Mouse (Mus musculus): ENCODE data around the gene B3galnt2.

DNA sequence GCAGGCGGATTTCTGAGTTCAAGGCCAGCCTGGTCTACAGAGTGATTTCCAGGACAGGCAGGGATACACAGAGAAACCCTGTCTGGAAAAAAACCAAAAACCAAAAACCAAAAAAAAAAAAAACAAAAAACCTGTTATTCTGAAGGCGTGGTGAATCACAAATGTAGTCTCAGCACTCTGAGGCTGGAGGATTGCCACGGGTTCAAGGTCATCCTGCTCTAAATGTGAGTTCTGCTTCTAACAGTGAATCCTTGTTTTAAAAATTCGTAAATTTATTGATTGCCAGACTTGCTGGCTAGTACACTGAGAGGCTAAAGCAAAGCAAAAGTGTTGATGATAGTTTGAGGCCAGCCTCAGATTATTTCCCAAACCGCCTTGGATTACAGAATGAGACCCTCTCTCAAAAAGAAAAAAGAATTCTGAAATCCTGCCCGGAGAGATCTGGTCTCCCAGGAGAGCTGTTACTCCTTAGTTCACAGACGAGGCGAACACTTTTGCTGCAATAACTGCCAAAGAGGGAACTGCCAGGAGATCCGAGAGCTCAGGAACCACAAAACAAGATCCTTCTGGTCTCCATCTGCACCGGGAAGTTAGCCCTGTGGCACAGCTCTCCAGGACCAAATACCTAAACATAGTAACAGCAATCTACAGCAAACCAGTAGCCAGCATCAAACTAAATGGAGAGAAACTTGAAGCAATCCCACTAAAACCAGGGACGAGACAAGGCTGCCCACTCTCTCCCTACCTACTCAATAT, 81.8 kb downstream of the B3galnt2 start:
- TF ChIP-seq CTCF (IDR thresholded peaks at IDR 0.05; ENCODE audit: low read depth, low read length) (no peak), POLR2A (IDR thresholded peaks at IDR 0.05; ENCODE audit: borderline replicate concordance, low read depth, low read length) (no peak)
